Mouse (Mus musculus): ENCODE data around the gene Ncor1. TPM values are rescaled to one million over a fixed set of nuclear protein-coding genes. Genes with fewer than 3 reads are reported as not detected.

The Ncor1 gene
- 104 and 123 TPM in 2 replicates for polyA plus RNA-seq (2012)

DNA sequence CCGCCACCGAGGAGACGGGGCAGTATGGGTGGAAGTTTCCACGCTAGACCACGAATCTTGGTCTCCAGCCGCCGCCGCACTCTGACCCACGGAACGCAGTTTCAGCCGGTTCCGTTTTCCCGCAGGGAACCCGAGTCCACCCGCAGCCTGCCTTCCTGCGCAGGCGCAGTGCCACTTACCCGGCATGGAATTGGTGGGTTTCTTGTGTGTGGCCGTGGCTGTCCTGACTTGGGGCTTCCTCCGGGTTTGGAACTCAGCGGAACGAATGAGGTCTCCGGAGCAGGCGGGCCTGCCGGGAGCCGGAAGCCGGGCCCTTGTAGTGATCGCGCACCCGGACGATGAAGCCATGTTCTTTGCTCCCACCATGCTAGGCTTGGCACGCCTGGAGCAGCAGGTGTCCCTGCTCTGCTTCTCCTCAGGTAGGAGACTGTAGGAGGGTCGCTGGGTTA lies at the start of gene Ncor1, which contains the start of gene Pigl:
Gene Ncor1 (minus strand): TSS at position 266 of the 449 bp plus-strand sequence.
Gene Pigl (plus strand): TSS at position 185 of the 449 bp plus-strand sequence.

DNA sequence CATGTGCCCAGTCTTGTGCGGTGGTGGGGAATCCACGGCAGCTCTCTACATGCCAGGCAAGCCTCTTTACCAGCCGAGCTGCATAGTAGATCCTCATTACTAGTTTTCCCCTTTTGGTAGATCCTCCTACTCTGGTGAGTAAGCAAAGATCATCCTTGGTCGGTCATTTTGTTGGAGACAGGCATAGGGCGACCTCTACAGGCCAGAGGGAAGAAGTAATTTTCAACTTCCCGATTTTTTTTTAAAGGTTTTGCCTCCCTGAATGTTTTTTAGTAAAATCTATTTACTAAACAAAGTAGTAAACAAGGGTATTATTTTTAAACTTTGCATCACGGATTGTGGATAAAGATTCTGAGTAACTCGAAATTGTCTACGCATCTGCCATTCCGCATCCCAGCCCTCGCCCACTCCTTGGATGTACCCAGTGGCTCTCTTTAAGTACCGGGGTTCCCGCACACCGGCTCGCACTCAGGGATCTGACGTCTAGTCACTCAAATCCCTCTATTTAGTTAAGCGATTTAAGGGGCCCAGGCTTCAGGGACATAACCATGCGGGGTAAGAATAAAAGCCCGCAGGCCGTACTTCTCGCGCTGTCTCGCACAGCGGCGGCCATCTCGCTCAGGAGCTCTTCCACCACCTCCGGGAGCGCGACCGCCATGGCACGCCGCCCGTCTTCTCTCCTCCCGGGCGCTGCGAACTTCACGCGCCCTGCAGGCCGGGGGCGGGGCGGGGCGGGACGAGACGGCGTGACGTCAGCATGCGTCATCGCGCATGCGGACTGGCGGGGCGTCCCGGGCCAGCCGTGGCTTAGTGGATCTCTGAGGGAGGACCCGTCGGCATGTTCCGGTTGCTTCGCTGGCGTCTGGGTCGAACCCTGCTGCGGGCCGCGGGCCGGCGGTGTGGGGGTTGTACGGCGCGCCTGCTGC lies 177.4 kb downstream of the Ncor1 start, which contains the start of the genes Zswim7 and Ttc19:
Gene Zswim7 (minus strand): TSS at position 701 of the 926 bp plus-strand sequence.
Gene Ttc19 (plus strand): TSS at position 799 of the 926 bp plus-strand sequence.

Other genes with a start within 250 kb of the Ncor1 start
- 0.79 and 1.3 TPM in 2 replicates for gene Adora2b, start 209.6 kb downstream of the Ncor1 start, polyA plus RNA-seq (2012)
- 1.6 and 2.9 TPM in 2 replicates for gene Zswim7, start 177.2 kb downstream of the Ncor1 start, polyA plus RNA-seq (2012)
- 2.8 and 4.8 TPM in 2 replicates for gene Ttc19, start 177.1 kb downstream of the Ncor1 start, polyA plus RNA-seq (2012)
- gene Pigl, start 81 bp downstream of the Ncor1 start, polyA plus RNA-seq (2012) = 4.0 and 5.2 TPM in 2 replicates
- 37.1 and 54.7 TPM in 2 replicates for gene Cenpv, start 80.7 kb upstream of the Ncor1 start, polyA plus RNA-seq (2012)
- 2,889 and 3,198 TPM in 2 replicates for gene Ubb, start 92.6 kb upstream of the Ncor1 start, polyA plus RNA-seq (2012)
- gene Trpv2, start 115.9 kb upstream of the Ncor1 start, polyA plus RNA-seq (2012) = 9.3 and 9.9 TPM in 2 replicates
- 7.4 and 8.9 TPM in 2 replicates for gene Lrrc75a, start 190.0 kb upstream of the Ncor1 start, polyA plus RNA-seq (2012)
- gene Mmgt2, start 190.1 kb upstream of the Ncor1 start, polyA plus RNA-seq (2012) = 38.2 and 44.7 TPM in 2 replicates